Mouse (Mus musculus) liver, embryonic 14.5 days (tissue): Measurements from ENCODE around the gene 2210016F16Rik. TPM values are rescaled to one million over a fixed set of nuclear protein-coding genes. Genes with fewer than 3 reads are reported as not detected.

Experiments
- ATAC-seq: fragments of 200-750 bp; cut with Nextera tagmentation; 2 replicates; pipeline ENCODE4 v1.8.0; 2017; ENCODE audit warnings: moderate number of reproducible peaks, mild to moderate bottlenecking, moderate library complexity; ENCODE audit not compliant: insufficient read depth
- DNase-seq, 3 experiments: peaks; one replicate each; pipeline ENCODE4 v3.0.0-alpha.2; 2012 to 2013; ENCODE audit warnings: low read depth in 3 of 3, low spot score in 3 of 3
- H3K27ac ChIP-seq: fragments of 300-500 bp; sonication (generic); 2 replicates; pipeline ENCODE4 v1.5.1; 2014; ENCODE audit warnings: moderate library complexity, mild to moderate bottlenecking, control low read depth, inconsistent platforms
- H3K27me3 ChIP-seq: fragments of 300-500 bp; sonication (generic); 2 replicates; pipeline ENCODE4 v1.6.1; 2014; ENCODE audit warnings: mild to moderate bottlenecking, low read length, moderate library complexity; ENCODE audit not compliant: control insufficient read depth, insufficient read depth
- H3K36me3 ChIP-seq: fragments of 300-500 bp; sonication (generic); replicated peaks from 2 replicates; pipeline ENCODE4 v1.6.1; 2014; ENCODE audit warnings: low read depth; ENCODE audit not compliant: control insufficient read depth, insufficient read depth
- H3K4me1 ChIP-seq, 2 experiments: fragments of 200-500 bp in 1 of 2; fragments of 300-500 bp in 1 of 2; sonication (generic) in 1 of 2; replicated peaks; 2 replicates each; pipeline ENCODE4 v1.6.1; 2012 to 2014; ENCODE audit warnings: antibody characterized with exemption in 1 of 2, inconsistent platforms in 1 of 2, low read length in 1 of 2; ENCODE audit not compliant: control insufficient read depth in 2 of 2, insufficient read depth in 2 of 2
- H3K4me2 ChIP-seq: fragments of 300-500 bp; sonication (generic); 2 replicates; pipeline ENCODE4 v1.6.1; 2014; ENCODE audit warnings: low read depth, mild to moderate bottlenecking, control low read depth, moderate library complexity
- H3K4me3 ChIP-seq, 2 experiments: fragments of 200-500 bp in 1 of 2; fragments of 300-500 bp in 1 of 2; sonication (generic) in 1 of 2; 2 replicates each; pipeline ENCODE4 v1.5.1; 2012 to 2014; ENCODE audit warnings: low read depth in 2 of 2, low read length in 2 of 2, mild to moderate bottlenecking in 2 of 2, control low read depth in 1 of 2, inconsistent platforms in 1 of 2, moderate library complexity in 1 of 2; ENCODE audit not compliant: insufficient read depth in 1 of 2
- H3K9ac ChIP-seq: fragments of 300-500 bp; sonication (generic); replicated peaks from 2 replicates; pipeline ENCODE4 v1.6.1; 2014; ENCODE audit warnings: mild to moderate bottlenecking, control low read depth, moderate library complexity
- H3K9me3 ChIP-seq: fragments of 300-500 bp; sonication (generic); 2 replicates; pipeline ENCODE4 v1.6.1; 2016; ENCODE audit warnings: low read length, mixed read lengths; ENCODE audit not compliant: control insufficient read depth
- CTCF ChIP-seq: IDR thresholded peaks from 2 replicates; pipeline ENCODE4 v1.5.1; 2016; ENCODE audit warnings: antibody characterized with exemption, low read depth, control low read depth
- EP300 ChIP-seq: IDR thresholded peaks from 2 replicates; pipeline ENCODE4 v1.6.1; 2016; ENCODE audit warnings: antibody characterized with exemption, low read depth
- WGBS: fragments of 180-500 bp; shearing (Covaris S2); extraction: QIAGEN DNeasy Blood & Tissue Kit; methylation state at CpG from one replicate; pipeline ENCODE4 v1.1.7; 2014; ENCODE audit not compliant: insufficient replicate concordance; 5-methylcytosine and 5-hydroxymethylcytosine counted together
- microRNA counts: library from miRNA; unstranded; fragments of <30 nt; microRNA quantifications from one replicate; lab custom pipeline; 2016
- microRNA-seq: library from miRNA; unstranded; fragments of <30 nt; microRNA quantifications from one replicate; pipeline ENCODE4, GENCODE M21; 2016
- polyA plus RNA-seq, 2 experiments: library from polyadenylated mRNA; depleted of rRNA in 1 of 2; stranded (reverse) in 1 of 2; unstranded in 1 of 2; fragments of >200 nt; fragmentation: Nextera tagmentation in 1 of 2; extraction: Ambion mirVana in 1 of 2; gene quantifications; 2 replicates each; pipeline versions ENCODE4 v1.2.1 to v1.2.3; 2012 to 2014

2210016F16Rik gene
- polyA plus RNA-seq, 2 experiments, result 9.3 to 20.2 TPM

DNA sequence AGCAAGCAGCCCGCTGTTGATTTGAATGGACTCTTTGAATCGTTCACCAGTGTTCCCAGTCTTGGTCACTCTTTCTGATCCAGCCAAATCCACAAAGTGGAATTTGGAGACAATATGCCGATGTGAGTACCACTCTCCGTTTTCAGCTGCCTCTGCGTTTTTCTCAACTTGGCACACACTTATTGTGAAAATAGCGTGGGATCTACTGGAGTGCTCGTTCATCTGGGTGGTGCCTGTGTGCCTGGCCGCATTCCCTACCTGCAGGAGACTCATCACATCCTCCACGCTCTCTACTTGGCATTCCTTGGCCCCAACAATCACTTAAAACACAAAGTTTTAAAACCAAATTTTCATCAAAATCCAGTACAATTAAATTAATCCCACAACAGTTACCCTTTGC, 40.5 kb downstream of the 2210016F16Rik start:
- Histone ChIP-seq H3K27ac (no peak overlapping the region), H3K4me2 (no peak overlapping the region), H3K4me1 (no peaks in the 10 kb centered on the region), H3K4me3 (no peak overlapping the region), H3K27me3 (no peaks in the 10 kb centered on the region), H3K9ac (no peak overlapping the region), H3K9me3 (no peaks in the 10 kb centered on the region), H3K36me3 (no peaks in the 10 kb centered on the region)
- DNase-seq (no peak), ATAC-seq (no peak)
- WGBS, result 65% methylated on average over 9 of the region's 9 CpGs
- no peak for TF ChIP-seq EP300

GRCm38 (mm10) chr13:58337456-58337855, 47.6 kb downstream of the 2210016F16Rik start:
- Histone ChIP-seq H3K27me3 (no peaks in the 10 kb centered on the region), H3K27ac (no peak overlapping the region), H3K9me3 (no peaks in the 10 kb centered on the region), H3K4me1 (no peaks in the 10 kb centered on the region), H3K9ac (no peak overlapping the region), H3K36me3 (no peaks in the 10 kb centered on the region), H3K4me3 (no peak overlapping the region), H3K4me2 (no peak overlapping the region)
- no peak for TF ChIP-seq CTCF
- DNase-seq (no peak), ATAC-seq (no peak)
- WGBS, result 62% methylated on average over 12 of the region's 12 CpGs

DNA sequence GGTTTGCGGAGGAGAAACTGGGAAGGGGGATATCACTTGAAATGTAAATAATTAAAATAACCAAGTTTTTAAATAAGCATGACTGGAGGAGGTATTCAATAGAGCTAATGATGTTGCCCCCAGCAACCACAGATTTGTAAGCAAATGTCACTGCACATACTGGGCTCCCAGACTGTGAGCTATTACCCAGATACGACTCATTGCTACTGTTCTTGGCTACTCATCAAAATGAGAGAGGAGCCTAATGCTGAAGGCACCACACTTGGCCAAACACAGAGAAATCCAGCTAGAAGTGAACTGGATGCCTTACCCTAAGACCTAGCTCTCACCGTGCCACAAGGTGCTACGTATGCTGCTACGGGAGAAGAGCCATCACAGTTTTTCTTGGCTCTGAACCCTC, 50.9 kb downstream of the 2210016F16Rik start:
- ATAC-seq (no peak), DNase-seq (no peak)
- TF ChIP-seq EP300 (no peak), CTCF (no peak)
- H3K36me3 ChIP-seq, result no peaks in the 10 kb centered on the region
- no peaks in the 10 kb centered on the region for H3K9me3 ChIP-seq
- 87% methylated on average over 5 of the region's 5 CpGs for WGBS
- no peaks in the 10 kb centered on the region for H3K4me1 ChIP-seq
- no peaks in the 10 kb centered on the region for H3K27me3 ChIP-seq
- H3K9ac ChIP-seq, result no peak overlapping the region
- H3K4me3 ChIP-seq, result no peak overlapping the region
- no peak overlapping the region for H3K27ac ChIP-seq
- no peak overlapping the region for H3K4me2 ChIP-seq

MicroRNAs encoded within 50 kb of the gene (microRNA counts, 519-probe panel; counts per million panel counts)
- 2,796 counts per million, percentile 4 among the panel's probes with 10 or more counts for microRNA mmu-miR-7a (lab: Ali Mortazavi, UCI)

Small RNA genes lying within 50 kb of the gene (microRNA-seq; reads per million reads assigned to microRNA genes)
- 277 reads per million, percentile 60 among the genes with 10 or more reads in this experiment for gene Mir7-1

Other genes with a start within 250 kb of the 2210016F16Rik start
- 5.8 and 6.9 TPM in 2 replicates for gene Idnk, start 227.6 kb downstream of the 2210016F16Rik start, polyA plus RNA-seq (2012; rRNA removed)
- gene Idnk, start 227.6 kb downstream of the 2210016F16Rik start, polyA plus RNA-seq (2014; fragmentation: Nextera tagmentation; extraction: Ambion mirVana), result 17.7 and 18.3 TPM in 2 replicates
- 28.8 and 32.6 TPM in 2 replicates for gene Ubqln1, start 169.6 kb downstream of the 2210016F16Rik start, polyA plus RNA-seq (2012; rRNA removed)
- 28.6 and 33.7 TPM in 2 replicates for gene Ubqln1, start 169.6 kb downstream of the 2210016F16Rik start, polyA plus RNA-seq (2014; fragmentation: Nextera tagmentation; extraction: Ambion mirVana)
- 1.5 and 4.8 TPM in 2 replicates for gene Gkap1, start 109.5 kb downstream of the 2210016F16Rik start, polyA plus RNA-seq (2012; rRNA removed)
- 2.9 and 3.8 TPM in 2 replicates for gene Gkap1, start 109.5 kb downstream of the 2210016F16Rik start, polyA plus RNA-seq (2014; fragmentation: Nextera tagmentation; extraction: Ambion mirVana)
- 0.06 and 0.07 TPM in 2 replicates for gene Kif27, start 26.1 kb downstream of the 2210016F16Rik start, polyA plus RNA-seq (2012; rRNA removed)
- gene Kif27, start 26.1 kb downstream of the 2210016F16Rik start, polyA plus RNA-seq (2014; fragmentation: Nextera tagmentation; extraction: Ambion mirVana), result 0.04 and 0.05 TPM in 2 replicates
- gene Rmi1, start 17.0 kb upstream of the 2210016F16Rik start, polyA plus RNA-seq (2012; rRNA removed), result 5.0 and 8.0 TPM in 2 replicates
- 11.0 and 12.0 TPM in 2 replicates for gene Rmi1, start 17.0 kb upstream of the 2210016F16Rik start, polyA plus RNA-seq (2014; fragmentation: Nextera tagmentation; extraction: Ambion mirVana)
- gene Hnrnpk, start 18.1 kb upstream of the 2210016F16Rik start, polyA plus RNA-seq (2012; rRNA removed), result 192 and 260 TPM in 2 replicates
- gene Hnrnpk, start 18.1 kb upstream of the 2210016F16Rik start, polyA plus RNA-seq (2014; fragmentation: Nextera tagmentation; extraction: Ambion mirVana), result 584 and 624 TPM in 2 replicates
- gene Slc28a3, start 225.7 kb upstream of the 2210016F16Rik start, polyA plus RNA-seq (2012; rRNA removed), result 0.01 TPM in 1 of 2 replicates, not detected in the other
- gene Slc28a3, start 225.7 kb upstream of the 2210016F16Rik start, polyA plus RNA-seq (2014; fragmentation: Nextera tagmentation; extraction: Ambion mirVana), result not detected in 2 replicates